Mouse (Mus musculus): ENCODE results near the gene Adam11. TPM values are rescaled to one million over a fixed set of nuclear protein-coding genes. Genes with fewer than 3 reads are reported as not detected.
A peak's percentile ranks its signal among the peaks of the same experiment; 100 is the strongest.
"Not testable (repeated sequence)": the region's sequence is repeated elsewhere in the genome, so short reads cannot be mapped to it uniquely, and the experiment has no call there.

Gene Adam11
- 0.78 and 1.8 TPM in 2 replicates for polyA plus RNA-seq (2015; fragmentation: Nextera tagmentation; extraction: Ambion mirVana)

GRCm38 (mm10) chr11:102761309-102762210 lies at the start of gene Adam11:
Adam11 (plus strand) TSS chr11:102761439.
- ATAC-seq (peak; percentile 40), DNase-seq (ENCODE audit: low spot score) (no peak)
- Histone ChIP-seq H3K27me3 (replicated peaks; ENCODE audit: insufficient read depth, low read length) (0 out of 2 replicates have a peak, but pooled peaks cover 4% of the 10 kb centered on the region), H3K36me3 (ENCODE audit: insufficient read depth, low read length) (no peaks in the 10 kb centered on the region), H3K4me2 (replicated peaks; ENCODE audit: low read depth, low read length) (peak within 1 kb of the TSS; percentile 99), H3K4me3 (ENCODE audit: low read depth, low read length) (peak within 1 kb of the TSS; percentile 53), H3K27ac (ENCODE audit: low read length) (no peak within 1 kb of the TSS), H3K9ac (replicated peaks; ENCODE audit: low read depth) (0 out of 2 replicates have a peak within 1 kb of the TSS, but pooled peaks have one; percentile 16), H3K4me1 (ENCODE audit: insufficient read depth, low read depth, low read length) (no peaks in the 10 kb centered on the region), H3K9me3 (ENCODE audit: low read length) (no peaks in the 10 kb centered on the region)
- TF ChIP-seq EP300 (IDR thresholded peaks at IDR 0.05), result no peak
- no peak for TF ChIP-seq CTCF (IDR thresholded peaks at IDR 0.05)
- whole genome bisulfite sequencing, result 2% methylated on average over 34 of the region's 76 CpGs

- TF ChIP-seq EP300 (IDR thresholded peaks at IDR 0.05) (no peak), CTCF (IDR thresholded peaks at IDR 0.05) (no peak)
- Histone ChIP-seq H3K36me3 (ENCODE audit: insufficient read depth, low read length) (no peaks in the 10 kb centered on the region), H3K27me3 (replicated peaks; ENCODE audit: insufficient read depth, low read length) (no peaks in the 10 kb centered on the region), H3K27ac (ENCODE audit: low read length) (no peak overlapping the region), H3K4me1 (ENCODE audit: insufficient read depth, low read depth, low read length) (no peaks in the 10 kb centered on the region), H3K9me3 (ENCODE audit: low read length) (peaks cover 3% of the 10 kb centered on the region; the same call in 1 of the 2 replicates), H3K4me3 (ENCODE audit: low read depth, low read length) (no peak overlapping the region), H3K4me2 (replicated peaks; ENCODE audit: low read depth, low read length) (no peak overlapping the region), H3K9ac (replicated peaks; ENCODE audit: low read depth) (no peak overlapping the region)
- WGBS, result 89% methylated on average over 4 of the region's 4 CpGs
- ATAC-seq, result no peak
- DNase-seq (ENCODE audit: low spot score), result no peak
These were observed 48.8 kb upstream of the Adam11 start for GRCm38 (mm10) chr11:102712411-102712810.

GRCm38 (mm10) chr11:102714578-102714977 lies 46.7 kb upstream of the Adam11 start:
- H3K9me3 ChIP-seq (ENCODE audit: low read length); ATAC-seq; H3K4me3 ChIP-seq (ENCODE audit: low read depth, low read length); H3K27me3 ChIP-seq (replicated peaks; ENCODE audit: insufficient read depth, low read length); H3K4me2 ChIP-seq (replicated peaks; ENCODE audit: low read depth, low read length); H3K27ac ChIP-seq (ENCODE audit: low read length); H3K9ac ChIP-seq (replicated peaks; ENCODE audit: low read depth); H3K4me1 ChIP-seq (ENCODE audit: insufficient read depth, low read depth, low read length); DNase-seq (ENCODE audit: low spot score); H3K36me3 ChIP-seq (ENCODE audit: insufficient read depth, low read length): not testable (repeated sequence)
- peak; percentile 26 for TF ChIP-seq CTCF (IDR thresholded peaks at IDR 0.05)
- WGBS, result 80% methylated on average over 2 of the region's 2 CpGs

GRCm38 (mm10) chr11:102716135-102716534 lies 45.1 kb upstream of the Adam11 start:
- ATAC-seq, result no peak

GRCm38 (mm10) chr11:102725574-102725973 lies 35.7 kb upstream of the Adam11 start:
- ATAC-seq, result no peak
- Histone ChIP-seq H3K27me3 (replicated peaks; ENCODE audit: insufficient read depth, low read length) (no peaks in the 10 kb centered on the region), H3K4me2 (replicated peaks; ENCODE audit: low read depth, low read length) (no peak overlapping the region), H3K4me3 (ENCODE audit: low read depth, low read length) (no peak overlapping the region), H3K4me1 (ENCODE audit: insufficient read depth, low read depth, low read length) (no peaks in the 10 kb centered on the region), H3K9ac (replicated peaks; ENCODE audit: low read depth) (no peak overlapping the region), H3K27ac (ENCODE audit: low read length) (no peak overlapping the region), H3K36me3 (ENCODE audit: insufficient read depth, low read length) (no peaks in the 10 kb centered on the region), H3K9me3 (ENCODE audit: low read length) (no peaks in the 10 kb centered on the region)
- TF ChIP-seq CTCF (IDR thresholded peaks at IDR 0.05), result peak; percentile 53
- no peak for TF ChIP-seq EP300 (IDR thresholded peaks at IDR 0.05)
- DNase-seq (ENCODE audit: low spot score), result no peak
- 32% methylated on average over 3 of the region's 3 CpGs for WGBS

More at GRCm38 (mm10) chr11:102716135-102716534, 45.1 kb upstream of the Adam11 start:
- no peaks in the 10 kb centered on the region for H3K36me3 ChIP-seq (ENCODE audit: insufficient read depth, low read length)
- DNase-seq (ENCODE audit: low spot score), result no peak
- no peak for TF ChIP-seq CTCF (IDR thresholded peaks at IDR 0.05)
- TF ChIP-seq EP300 (IDR thresholded peaks at IDR 0.05), result no peak
- peaks cover 5% of the 10 kb centered on the region; the same call in 1 of the 2 replicates for H3K9me3 ChIP-seq (ENCODE audit: low read length)
- no peak overlapping the region for H3K4me2 ChIP-seq (replicated peaks; ENCODE audit: low read depth, low read length)
- WGBS, result 68% methylated on average over 7 of the region's 7 CpGs
- no peaks in the 10 kb centered on the region for H3K4me1 ChIP-seq (ENCODE audit: insufficient read depth, low read depth, low read length)
- no peak overlapping the region for H3K27ac ChIP-seq (ENCODE audit: low read length)
- no peak overlapping the region for H3K9ac ChIP-seq (replicated peaks; ENCODE audit: low read depth)
- H3K27me3 ChIP-seq (replicated peaks; ENCODE audit: insufficient read depth, low read length), result no peaks in the 10 kb centered on the region
- no peak overlapping the region for H3K4me3 ChIP-seq (ENCODE audit: low read depth, low read length)

- TF ChIP-seq CTCF (IDR thresholded peaks at IDR 0.05) (peak; percentile 64), EP300 (IDR thresholded peaks at IDR 0.05) (no peak)
- ATAC-seq (peak; percentile 72), DNase-seq (ENCODE audit: low spot score) (peak; percentile 86)
- Histone ChIP-seq H3K27ac (ENCODE audit: low read length) (no peak overlapping the region), H3K9me3 (ENCODE audit: low read length) (no peaks in the 10 kb centered on the region), H3K27me3 (replicated peaks; ENCODE audit: insufficient read depth, low read length) (no peaks in the 10 kb centered on the region), H3K9ac (replicated peaks; ENCODE audit: low read depth) (no peak overlapping the region), H3K4me3 (ENCODE audit: low read depth, low read length) (no peak overlapping the region), H3K36me3 (ENCODE audit: insufficient read depth, low read length) (no peaks in the 10 kb centered on the region), H3K4me2 (replicated peaks; ENCODE audit: low read depth, low read length) (no peak overlapping the region), H3K4me1 (ENCODE audit: insufficient read depth, low read depth, low read length) (no peaks in the 10 kb centered on the region)
- 37% methylated on average over 7 of the region's 7 CpGs for WGBS
These were observed 32.6 kb upstream of the Adam11 start for GRCm38 (mm10) chr11:102728614-102729013.

Data from lung, postnatal 0 days (tissue).